Mouse (Mus musculus): ENCODE measurements around the gene Atxn2. TPM values are rescaled to one million over a fixed set of nuclear protein-coding genes. Genes with fewer than 3 reads are reported as not detected.
A peak's percentile ranks its signal among the peaks of the same experiment; 100 is the strongest.

Gene Atxn2
- total and polyA plus RNA-seq, 3 experiments: 146 to 229 (median 218) TPM

DNA sequence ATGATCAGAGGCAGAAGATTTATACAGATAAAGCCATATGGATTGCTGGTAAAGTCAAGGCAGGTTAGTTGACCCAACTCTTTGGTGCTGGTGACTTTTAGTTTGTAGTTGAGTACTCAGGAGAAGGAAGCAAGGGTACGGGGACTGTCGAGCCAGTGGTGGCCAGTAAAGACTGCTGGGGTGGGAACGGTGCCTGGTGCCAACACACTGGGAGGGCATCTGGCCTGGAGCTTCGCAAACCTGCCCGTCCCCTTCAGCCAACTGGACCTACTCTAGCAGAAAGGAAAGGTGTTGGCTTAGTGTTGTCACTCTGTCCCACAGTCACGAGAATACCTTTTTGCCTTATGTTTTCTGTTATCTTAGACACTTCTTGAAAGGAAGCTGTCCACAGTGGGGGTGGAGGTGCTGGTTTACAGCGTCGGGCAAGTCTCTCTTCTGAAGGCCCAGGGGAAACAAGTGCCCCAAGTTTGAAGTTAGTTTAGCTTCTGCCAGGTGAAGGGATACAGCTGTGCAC, 104.8 kb downstream of the Atxn2 start:
- DNase-seq: no peak

DNA sequence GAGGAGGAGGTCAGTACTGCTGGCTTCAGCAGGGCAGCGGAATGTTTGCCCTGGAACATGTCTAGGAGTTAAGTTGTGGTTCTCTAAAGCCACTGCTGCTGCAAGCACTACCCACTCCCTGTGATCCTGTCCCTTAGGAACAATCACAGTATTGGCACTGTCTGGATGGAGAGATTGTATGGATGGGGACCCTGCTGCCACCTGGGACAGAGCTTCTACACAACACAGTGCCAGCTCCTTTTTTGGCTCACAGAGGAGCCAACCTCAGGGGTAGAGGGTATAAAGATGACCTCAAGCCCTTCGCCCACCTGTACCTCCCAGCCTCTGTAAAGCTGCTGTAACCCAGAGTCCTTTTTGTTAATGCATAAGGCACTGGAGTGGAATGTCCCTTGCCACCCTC, 105.5 kb downstream of the Atxn2 start:
- no peak for DNase-seq

- no peak for DNase-seq
Measured at GRCm38 (mm10) chr5:121817551-121817950, 106.4 kb downstream of the Atxn2 start.

DNA sequence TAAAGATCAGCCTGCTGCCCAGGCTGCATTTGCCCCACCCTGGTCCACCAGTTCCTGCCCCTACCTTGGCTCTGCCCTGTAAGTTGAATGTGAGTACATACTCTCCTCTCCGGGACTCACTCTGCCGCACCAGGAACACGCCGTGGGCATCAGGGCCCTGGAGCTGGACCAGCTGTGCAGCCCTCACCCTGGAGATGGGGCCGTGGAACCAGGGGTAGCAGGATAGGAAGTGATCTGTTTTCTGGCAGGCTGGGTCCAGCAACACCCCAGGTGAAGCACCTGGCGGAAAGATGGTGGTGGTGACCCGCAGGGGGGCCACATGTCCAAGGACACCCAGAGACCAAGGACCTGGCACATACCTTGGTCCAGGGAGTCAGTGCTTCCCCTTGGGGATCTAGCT, 107.3 kb downstream of the Atxn2 start:
- no peak for DNase-seq

DNA sequence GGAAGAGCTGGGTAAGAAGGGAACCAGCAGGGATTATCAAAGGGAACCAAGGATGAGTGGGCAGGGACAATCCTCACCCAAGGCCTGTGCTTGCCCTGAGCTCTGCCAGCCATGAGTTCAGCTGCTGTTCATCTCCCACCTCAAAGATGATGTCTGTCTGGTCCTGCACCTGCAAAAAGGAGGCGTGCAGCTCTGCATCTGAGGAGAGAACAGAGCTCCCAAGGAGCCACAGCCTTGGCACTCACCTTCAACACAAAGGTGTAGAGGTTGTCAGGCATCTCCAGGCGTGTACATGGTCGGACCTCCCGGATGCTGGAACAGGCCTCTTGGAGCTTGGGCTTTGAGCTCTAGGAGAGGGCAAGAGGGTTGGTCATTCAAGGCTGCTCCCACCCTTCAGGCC, 107.7 kb downstream of the Atxn2 start:
- no peak for DNase-seq

DNA sequence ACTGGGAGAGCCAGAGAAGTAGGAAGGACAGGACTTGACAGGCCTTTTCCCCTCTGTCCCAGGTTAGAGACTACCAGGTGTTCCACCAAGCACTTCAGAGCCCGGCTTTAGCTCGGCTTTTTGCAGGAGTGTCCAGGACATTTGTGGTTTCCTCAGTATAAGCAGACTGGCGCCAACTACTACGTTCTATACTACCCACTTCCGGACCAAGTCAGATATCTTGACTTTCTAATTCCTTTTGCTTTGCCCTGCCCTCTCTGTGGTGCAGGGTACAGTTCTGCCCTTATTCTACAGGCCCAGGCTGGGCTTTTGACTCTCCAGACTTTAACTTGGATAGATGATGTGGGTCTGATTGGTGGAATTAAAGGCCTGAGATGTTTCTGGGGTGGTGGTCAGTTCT, 108.4 kb downstream of the Atxn2 start:
- DNase-seq: no peak

GRCm38 (mm10) chr5:121820161-121820560, 109.0 kb downstream of the Atxn2 start:
- DNase-seq: peak; percentile 57

DNA sequence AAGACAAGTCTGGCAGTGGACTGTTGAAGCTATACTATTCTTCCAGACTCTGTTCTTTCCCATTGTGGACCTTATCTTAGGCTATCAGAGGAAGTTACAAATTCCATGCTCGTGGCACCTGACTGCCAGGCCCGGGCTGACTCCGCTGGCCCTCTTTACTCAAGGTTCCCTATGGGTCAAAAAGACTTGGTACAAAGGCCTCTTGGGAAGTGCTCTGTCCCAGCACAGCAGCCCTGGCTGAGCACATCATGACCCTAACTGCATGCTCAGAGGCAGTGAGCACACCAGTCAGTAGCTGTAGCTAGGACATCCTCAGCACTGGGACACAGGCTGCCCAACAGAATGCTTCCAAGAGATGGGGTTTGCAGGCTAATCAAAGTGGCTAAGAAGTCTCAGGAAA, 109.5 kb downstream of the Atxn2 start:
- DNase-seq: no peak

DNA sequence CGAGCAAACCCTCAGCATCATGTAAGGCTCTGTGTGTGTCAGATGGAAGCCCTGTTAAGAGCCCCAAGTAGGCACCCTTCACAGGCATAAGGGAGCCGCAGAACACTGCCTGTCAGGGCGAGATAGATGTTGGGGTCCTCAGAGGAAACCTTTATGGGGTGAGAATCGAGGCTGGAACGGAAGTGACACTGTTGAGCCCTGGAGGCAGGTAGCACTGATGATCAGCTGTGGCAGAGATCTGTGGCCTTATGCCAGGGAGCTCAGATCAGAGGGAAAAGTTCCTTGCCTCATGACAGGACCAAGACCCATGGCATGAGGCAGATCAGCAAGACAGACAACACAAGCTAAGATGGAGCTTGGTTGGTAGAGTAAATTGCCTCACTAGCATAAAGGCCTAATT, 110.0 kb downstream of the Atxn2 start:
- DNase-seq: no peak

- DNase-seq: no peak
Measured at GRCm38 (mm10) chr5:121821552-121821951, 110.4 kb downstream of the Atxn2 start.

GRCm38 (mm10) chr5:121822786-121823505, 111.8 kb downstream of the Atxn2 start:
- DNase-seq: no peak

DNA sequence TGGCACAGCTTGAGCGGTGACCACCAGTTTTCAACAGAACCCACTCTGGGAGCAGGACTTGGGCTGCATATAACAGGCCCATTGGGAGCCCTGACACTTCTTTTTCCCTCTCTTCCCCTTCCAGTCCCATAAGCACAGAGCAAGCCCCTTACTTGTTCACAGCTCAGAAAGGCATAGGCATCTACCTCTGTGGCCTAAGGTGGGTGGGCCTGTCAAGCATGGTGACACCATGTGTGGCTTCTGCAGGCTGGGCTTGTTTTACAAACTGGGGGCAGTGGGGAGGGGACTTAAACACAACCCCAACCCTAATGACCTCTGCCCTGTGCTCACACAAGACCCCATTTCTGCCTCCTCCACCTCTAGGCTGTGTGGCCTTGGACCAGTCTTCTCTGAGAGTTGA, 112.5 kb downstream of the Atxn2 start:
- DNase-seq: no peak

DNA sequence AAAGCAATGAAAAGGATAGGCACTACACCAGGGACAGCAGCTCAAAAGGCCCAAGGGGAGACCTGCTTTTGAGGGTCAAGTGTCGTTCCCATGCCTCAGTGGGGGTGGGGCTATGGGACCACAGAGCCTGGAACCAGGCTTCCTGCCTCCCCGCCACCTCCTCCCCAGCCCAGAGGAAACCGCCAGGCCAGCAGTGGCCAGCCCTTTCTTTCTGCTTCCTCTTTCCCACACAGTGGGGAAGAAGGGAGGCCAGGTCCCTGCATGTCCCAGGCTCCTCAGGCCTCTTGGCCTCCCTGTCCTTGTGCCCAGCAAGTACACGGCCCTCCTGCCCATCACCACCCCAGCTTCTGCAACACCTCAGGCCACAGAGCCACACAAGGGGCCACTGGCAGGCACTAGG, 113.0 kb downstream of the Atxn2 start:
- no peak for DNase-seq

GRCm38 (mm10) chr5:121825606-121826005, 114.5 kb downstream of the Atxn2 start:
- no peak for DNase-seq

- DNase-seq: no peak
Measured at GRCm38 (mm10) chr5:121827876-121828275, 116.7 kb downstream of the Atxn2 start.

GRCm38 (mm10) chr5:121828491-121829432, 117.6 kb downstream of the Atxn2 start:
- DNase-seq: no peak

- no peak for DNase-seq
Measured at GRCm38 (mm10) chr5:121831002-121831601, 120.0 kb downstream of the Atxn2 start.

- no peak for DNase-seq
Measured at GRCm38 (mm10) chr5:121832376-121833155, 121.4 kb downstream of the Atxn2 start.

DNA sequence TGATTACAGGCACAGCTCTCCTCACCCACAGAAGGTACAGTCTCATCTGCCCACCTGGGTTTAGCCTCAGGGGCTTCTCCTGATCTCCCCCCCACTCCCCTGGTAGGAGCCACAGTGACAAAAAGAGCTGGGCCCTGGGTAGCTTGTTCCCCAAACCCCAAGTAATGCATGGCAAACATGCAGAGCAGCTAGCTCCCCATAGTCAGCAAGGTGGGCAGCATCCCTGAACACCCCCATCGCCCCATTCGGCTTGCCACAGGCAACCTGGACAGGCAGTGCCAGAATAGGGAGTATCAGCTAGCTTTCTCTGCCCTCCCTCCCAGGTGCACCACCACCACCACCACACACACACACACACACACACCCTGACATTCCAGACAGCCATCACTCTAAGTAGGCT, 122.0 kb downstream of the Atxn2 start:
- DNase-seq: no peak

GRCm38 (mm10) chr5:121833572-121834240, 122.6 kb downstream of the Atxn2 start:
- peak; percentile 87 for DNase-seq

- DNase-seq: no peak
Measured at GRCm38 (mm10) chr5:121834241-121834606, 123.1 kb downstream of the Atxn2 start.
